Mouse (Mus musculus) B cell, adult 62 days (primary cell): ENCODE results near the gene Rps12. TPM values are rescaled to one million over a fixed set of nuclear protein-coding genes. Genes with fewer than 3 reads are reported as not detected.

Experiments
- total RNA-seq: library from RNA; stranded (reverse); gene quantifications from 4 replicates; pipeline ENCODE4 v1.2.4, GENCODE M21; 2023

The Rps12 gene
- total RNA-seq = 723 to 1,085 TPM (median 929 TPM) in 4 replicates

GRCm38 (mm10) chr10:23787062-23787821 is at the start of gene Rps12:
Gene Rps12, minus strand, starts transcription at chr10:23787275.

GRCm38 (mm10) chr10:23796551-23797503 is 9.8 kb upstream of the Rps12 start, which contains the start of gene Slc18b1:
Gene Slc18b1, plus strand, starts transcription at chr10:23796986.

Other genes starting within 250 kb of the Rps12 start
- gene Slc18b1, start 9.7 kb upstream of the Rps12 start, total RNA-seq = not detected in 4 replicates
- gene Vnn3, start 64.2 kb upstream of the Rps12 start, total RNA-seq = not detected in 4 replicates
- 0.38 TPM in 1 of 4 replicates, not detected in the others for gene Vnn1, start 107.4 kb upstream of the Rps12 start, total RNA-seq
- not detected in 4 replicates for gene Taar1, start 133.1 kb upstream of the Rps12 start, total RNA-seq
- gene Taar2, start 151.3 kb upstream of the Rps12 start, total RNA-seq = not detected in 4 replicates
- not detected in 4 replicates for gene Taar3, start 162.3 kb upstream of the Rps12 start, total RNA-seq
- gene Taar4, start 173.2 kb upstream of the Rps12 start, total RNA-seq = not detected in 4 replicates
- gene Taar5, start 183.4 kb upstream of the Rps12 start, total RNA-seq = not detected in 4 replicates
- gene Taar6, start 198.4 kb upstream of the Rps12 start, total RNA-seq = not detected in 4 replicates
- not detected in 4 replicates for gene Taar7a, start 206.2 kb upstream of the Rps12 start, total RNA-seq
- gene Taar7b, start 212.7 kb upstream of the Rps12 start, total RNA-seq = not detected in 4 replicates
- not detected in 4 replicates for gene Taar7d, start 239.9 kb upstream of the Rps12 start, total RNA-seq